Mouse (Mus musculus) olfactory bulb, adult 2 months (tissue): ENCODE data around the gene Cdk9. TPM values are rescaled to one million over a fixed set of nuclear protein-coding genes. Genes with fewer than 3 reads are reported as not detected.

Source experiments
- H3K27ac ChIP-seq: fragments of 200-500 bp; 2 replicates; pipeline ENCODE4 v1.5.1; 2012; ENCODE audit warnings: low read depth, low read length; ENCODE audit not compliant: insufficient read depth
- H3K4me1 ChIP-seq: fragments of 200-500 bp; 2 replicates; pipeline ENCODE4 v1.6.1; 2012; ENCODE audit warnings: low read length; ENCODE audit not compliant: control insufficient read depth, insufficient read depth
- H3K4me3 ChIP-seq: fragments of 200-500 bp; 2 replicates; pipeline ENCODE4 v1.5.1; 2012; ENCODE audit warnings: mild to moderate bottlenecking, low read depth, low read length, moderate library complexity; ENCODE audit not compliant: insufficient read depth
- CTCF ChIP-seq: fragments of 200-500 bp; IDR thresholded peaks from 2 replicates; pipeline ENCODE4 v1.5.1; 2012; ENCODE audit warnings: low read depth, mild to moderate bottlenecking, low read length, moderate library complexity; ENCODE audit not compliant: insufficient read depth
- POLR2A ChIP-seq: fragments of 200-500 bp; IDR thresholded peaks from 2 replicates; pipeline ENCODE4 v1.6.1; 2012; ENCODE audit warnings: mild to moderate bottlenecking, low read depth, low read length, moderate library complexity; ENCODE audit not compliant: insufficient read depth
- WGBS: fragments of 180-500 bp; shearing (Covaris S2); methylation state at CpG from one replicate; pipeline ENCODE4 v1.1.7; 2018; 5-methylcytosine and 5-hydroxymethylcytosine counted together
- polyA plus RNA-seq: library from polyadenylated mRNA; stranded (reverse); fragments of >200 nt; gene quantifications from 2 replicates; pipeline ENCODE4 v1.2.4, GENCODE M21; 2012; ENCODE audit warnings: low replicate concordance; ENCODE audit not compliant: missing spikeins, insufficient read depth, insufficient read length

Cdk9 gene
- polyA plus RNA-seq, 1 experiment = not detected

DNA sequence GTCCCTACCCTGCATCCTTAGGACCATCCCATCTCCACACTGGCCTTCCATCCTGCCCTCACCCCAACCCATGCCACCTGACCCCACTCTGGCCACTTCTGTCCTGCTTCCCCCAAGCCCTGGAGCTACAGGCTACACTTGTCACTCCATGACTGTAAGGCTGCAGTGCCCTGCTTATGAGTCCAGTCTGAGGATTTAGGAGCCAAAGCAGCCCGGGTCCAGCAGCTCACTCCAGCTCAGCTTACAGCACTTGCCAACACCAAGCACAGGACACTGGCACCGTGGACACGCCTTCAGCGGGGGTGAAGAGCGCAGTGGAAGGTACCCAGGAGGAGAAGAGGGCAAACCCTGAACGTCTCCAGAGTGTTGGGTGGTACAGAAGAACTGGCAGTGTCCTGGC lies 5.9 kb downstream of the Cdk9 start:
- no peak overlapping the region for H3K27ac ChIP-seq
- H3K4me3 ChIP-seq = no peak overlapping the region
- no peak for TF ChIP-seq POLR2A
- no peak for TF ChIP-seq CTCF
- 0 out of 2 replicates have a peak, but pooled peaks cover 4% of the 10 kb centered on the region for H3K4me1 ChIP-seq
- WGBS = 94% methylated on average over 6 of the region's 6 CpGs

DNA sequence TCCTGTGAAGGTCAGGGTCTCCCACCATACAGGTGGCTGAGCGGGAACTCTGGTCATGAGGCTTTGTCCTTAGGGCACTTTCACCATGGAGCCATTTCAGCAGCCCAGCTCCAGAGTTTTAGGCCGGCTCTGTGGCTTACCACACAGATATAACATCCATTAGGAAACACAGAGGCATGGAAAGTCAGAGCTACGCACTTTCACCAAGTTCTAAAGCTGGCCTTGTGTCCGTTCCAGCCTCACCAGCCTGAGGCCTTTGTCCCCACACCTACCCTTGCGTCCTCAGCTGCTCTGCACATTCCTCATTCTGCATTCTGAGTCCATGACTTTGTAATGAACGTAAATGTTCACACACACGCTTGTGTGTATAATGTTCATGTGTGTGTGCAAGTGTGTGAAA lies 7.9 kb downstream of the Cdk9 start:
- Histone ChIP-seq H3K4me1 (no peaks in the 10 kb centered on the region), H3K27ac (no peak overlapping the region), H3K4me3 (no peak overlapping the region)
- WGBS = 89% methylated on average over 7 of the region's 7 CpGs
- TF ChIP-seq CTCF = no peak
- no peak for TF ChIP-seq POLR2A

DNA sequence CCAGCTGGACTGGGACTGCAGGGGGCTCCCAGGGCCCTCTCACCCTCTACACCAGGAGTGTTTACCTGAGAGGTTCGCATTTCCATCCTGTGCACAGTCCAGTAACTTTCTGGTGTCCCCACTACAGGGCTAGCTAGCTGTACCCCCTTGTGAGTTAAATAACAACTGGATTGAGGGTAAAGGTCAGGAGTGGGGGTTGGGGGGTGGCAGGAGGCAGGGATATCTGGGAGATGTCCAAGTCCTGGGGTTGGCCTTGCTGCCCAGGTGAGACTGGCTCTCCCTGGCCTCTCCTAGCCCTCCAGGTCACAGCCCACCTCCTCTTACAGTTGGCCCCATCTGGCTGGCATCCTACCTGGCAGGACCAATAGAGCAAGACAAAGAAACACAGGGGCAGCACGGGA lies 8.9 kb downstream of the Cdk9 start, which contains the start of gene Fpgs:
TSS of gene Fpgs (minus strand) at position 125 of the 401 bp plus-strand sequence.
- TF ChIP-seq POLR2A = no peak
- no peak for TF ChIP-seq CTCF
- no peaks in the 10 kb centered on the region for H3K4me1 ChIP-seq
- 73% methylated on average over 2 of the region's 2 CpGs for WGBS

DNA sequence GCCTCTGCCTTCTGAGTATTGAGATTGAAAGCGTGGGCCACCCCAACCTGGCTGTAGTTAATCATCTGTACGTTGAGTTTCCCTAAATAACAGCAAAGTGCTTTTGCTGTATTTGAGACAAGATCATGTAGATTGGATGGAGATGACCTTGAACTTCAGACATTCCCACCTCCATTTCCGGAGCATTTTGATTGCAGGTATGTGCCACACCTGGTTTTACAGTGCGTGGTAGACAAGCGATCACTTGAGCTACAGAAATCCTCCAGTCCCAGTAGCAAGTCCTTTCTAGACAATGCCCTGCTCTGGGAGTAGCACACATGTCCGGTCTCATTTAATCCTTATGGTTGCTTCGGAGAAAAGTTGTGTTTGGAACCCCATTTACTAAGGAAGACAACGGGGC lies 9.8 kb downstream of the Cdk9 start:
- 94% methylated on average over 8 of the region's 8 CpGs for WGBS
- TF ChIP-seq POLR2A (no peak), CTCF (no peak)
- H3K4me1 ChIP-seq = no peaks in the 10 kb centered on the region
- H3K27ac ChIP-seq = no peak overlapping the region
- H3K4me3 ChIP-seq = no peak overlapping the region

More for the DNA sequence above, 8.9 kb downstream of the Cdk9 start, which contains the start of gene Fpgs:
- Histone ChIP-seq H3K4me3 (no peak within 1 kb of the TSS), H3K27ac (no peak within 1 kb of the TSS)

DNA sequence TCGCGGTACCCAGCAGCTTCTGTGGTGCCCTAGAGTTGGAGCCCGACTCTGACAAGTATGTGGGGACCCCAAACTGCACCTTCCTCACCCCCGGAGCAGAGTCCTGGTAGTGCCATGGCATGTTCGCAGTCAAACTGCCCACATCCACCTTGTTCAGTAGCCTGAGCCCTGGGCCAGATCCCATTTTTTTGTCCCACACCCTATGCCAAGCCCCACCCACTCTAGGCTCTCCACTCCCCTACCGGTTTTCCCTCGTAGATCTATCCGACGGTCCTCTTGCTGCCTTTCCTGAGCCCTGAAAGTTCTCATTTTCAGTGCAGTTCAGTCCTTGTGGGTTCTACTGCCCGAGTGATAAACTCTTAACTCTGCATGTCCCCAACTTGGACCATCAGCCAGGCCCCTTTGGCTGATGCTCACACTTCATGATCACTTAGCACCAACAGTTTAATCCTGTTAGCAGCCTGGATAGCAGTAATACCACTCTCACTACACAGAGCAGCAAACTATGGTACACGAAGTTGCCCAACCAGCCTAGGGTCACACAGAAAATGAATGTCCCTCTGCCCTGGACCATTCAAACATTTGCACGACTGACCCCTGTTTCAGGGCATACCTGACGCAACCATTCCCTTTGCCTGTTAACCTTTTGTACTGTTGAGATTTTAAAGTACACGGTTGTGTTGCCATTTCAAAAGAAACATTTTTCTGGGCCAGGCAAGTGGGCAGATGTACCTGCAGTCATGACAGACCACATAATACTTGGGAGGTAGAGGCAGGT lies 11.7 kb downstream of the Cdk9 start:
- no peak for TF ChIP-seq CTCF
- TF ChIP-seq POLR2A = no peak
- WGBS = 88% methylated on average over 14 of the region's 14 CpGs
- H3K4me1 ChIP-seq = no peaks in the 10 kb centered on the region
- H3K4me3 ChIP-seq = no peak overlapping the region
- no peak overlapping the region for H3K27ac ChIP-seq

DNA sequence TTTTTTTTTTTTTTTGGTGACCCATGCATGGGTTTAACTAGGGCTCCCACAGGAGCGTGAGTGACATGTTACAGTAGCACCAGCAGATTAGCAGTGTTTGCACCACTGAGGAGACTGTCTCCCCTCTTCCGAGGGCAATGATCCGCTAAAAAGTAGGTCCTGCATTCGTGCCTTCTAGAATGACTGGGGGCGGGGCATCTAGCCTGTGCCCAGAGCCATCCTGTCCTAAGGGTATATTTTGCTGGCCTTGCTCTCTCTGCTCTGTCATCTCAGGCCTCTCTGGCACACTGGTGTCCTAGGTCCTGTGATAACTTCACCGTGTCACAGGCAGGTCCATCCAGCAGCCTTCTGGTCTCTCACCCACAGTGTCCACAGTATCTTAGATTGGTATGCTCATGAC lies 13.2 kb downstream of the Cdk9 start:
- Histone ChIP-seq H3K4me1 (no peaks in the 10 kb centered on the region), H3K4me3 (no peak overlapping the region), H3K27ac (no peak overlapping the region)
- TF ChIP-seq CTCF (no peak), POLR2A (no peak)
- 90% methylated on average over 6 of the region's 6 CpGs for WGBS

DNA sequence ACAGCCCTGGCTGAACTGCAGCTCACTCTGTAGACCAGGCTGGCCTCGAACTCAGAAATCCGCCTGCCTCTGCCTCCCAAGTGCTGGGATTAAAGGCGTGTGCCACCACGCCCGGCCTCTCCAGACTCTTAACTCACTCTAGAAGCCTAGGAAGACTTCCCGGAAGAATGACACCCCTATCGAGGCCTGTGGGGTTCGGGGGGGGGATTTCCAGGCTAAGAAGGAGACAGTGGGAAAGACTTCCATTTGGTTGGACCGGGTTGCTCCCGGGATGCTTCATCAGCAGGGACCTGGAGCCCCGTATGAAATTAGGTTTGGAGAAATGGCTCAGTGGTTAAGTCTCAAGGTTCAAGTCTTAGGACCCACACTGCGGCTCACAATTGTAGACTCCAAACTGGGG lies 18.2 kb downstream of the Cdk9 start:
- WGBS = 81% methylated on average over 12 of the region's 12 CpGs
- no peak for TF ChIP-seq POLR2A
- no peak for TF ChIP-seq CTCF
- Histone ChIP-seq H3K4me3 (peak overlapping the region; percentile 54), H3K27ac (no peak overlapping the region), H3K4me1 (peaks cover 12% of the 10 kb centered on the region)

DNA sequence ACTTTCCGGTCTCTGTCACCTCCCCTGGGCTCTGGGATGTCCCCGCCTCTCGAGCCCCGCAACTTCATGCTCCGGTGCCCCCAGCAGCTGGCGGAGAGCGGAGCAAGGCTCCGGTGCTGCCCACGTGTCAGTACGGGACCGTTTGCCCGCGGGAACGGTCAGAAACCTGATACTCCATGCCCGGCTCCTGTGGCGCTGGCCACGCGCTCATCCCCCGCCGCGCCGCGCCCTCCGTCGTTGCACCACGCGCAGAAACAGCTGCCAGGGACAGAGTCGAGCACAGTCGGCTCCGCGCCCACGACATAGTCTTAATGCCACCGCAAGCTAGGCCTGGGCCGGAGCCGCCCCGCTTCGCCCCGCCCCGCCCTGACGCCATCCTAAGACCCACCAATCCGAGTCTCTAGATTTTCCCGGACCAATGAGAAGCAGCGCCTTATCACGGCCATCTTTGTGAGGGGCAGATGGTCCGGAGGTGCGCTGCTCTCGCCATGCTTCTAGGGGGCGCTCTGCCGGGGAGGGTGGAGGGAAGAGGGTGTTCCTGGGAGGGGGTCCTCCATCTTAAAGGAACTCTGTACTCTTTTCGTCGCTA lies 19.0 kb downstream of the Cdk9 start:
- under 1% methylated on average over 51 of the region's 51 CpGs for WGBS
- TF ChIP-seq POLR2A (peak; percentile 52), CTCF (peak; percentile 70)

DNA sequence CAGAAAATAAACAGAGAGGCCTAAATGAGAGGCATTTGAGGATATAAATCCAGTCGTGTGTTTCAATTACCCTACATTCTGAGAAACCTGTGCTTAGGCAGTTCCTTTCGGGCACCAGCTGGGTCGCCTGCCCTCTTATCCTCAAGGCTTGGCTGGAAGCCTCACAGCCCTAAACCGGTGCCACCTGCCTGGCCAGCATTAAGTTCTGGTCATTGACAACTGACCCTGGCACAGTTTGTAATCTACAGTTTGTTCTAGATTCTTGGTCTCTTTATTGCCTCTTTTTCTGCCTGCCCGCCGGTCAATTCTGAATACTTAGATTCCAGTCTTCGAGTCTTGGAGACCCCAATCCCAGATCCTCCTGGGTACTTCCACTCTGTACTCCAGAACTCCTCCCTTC lies 19.6 kb downstream of the Cdk9 start:
- H3K4me3 ChIP-seq = peak overlapping the region; percentile 82
- no peak overlapping the region for H3K27ac ChIP-seq
- 12% methylated on average over 7 of the region's 7 CpGs for WGBS
- peaks cover 12% of the 10 kb centered on the region for H3K4me1 ChIP-seq
- TF ChIP-seq CTCF = no peak
- TF ChIP-seq POLR2A = no peak

More for the DNA sequence above, 19.0 kb downstream of the Cdk9 start:
- Histone ChIP-seq H3K27ac (peak overlapping the region; percentile 71; the same call in 1 of the 2 replicates), H3K4me3 (peak overlapping the region; percentile 82), H3K4me1 (peaks cover 12% of the 10 kb centered on the region)

DNA sequence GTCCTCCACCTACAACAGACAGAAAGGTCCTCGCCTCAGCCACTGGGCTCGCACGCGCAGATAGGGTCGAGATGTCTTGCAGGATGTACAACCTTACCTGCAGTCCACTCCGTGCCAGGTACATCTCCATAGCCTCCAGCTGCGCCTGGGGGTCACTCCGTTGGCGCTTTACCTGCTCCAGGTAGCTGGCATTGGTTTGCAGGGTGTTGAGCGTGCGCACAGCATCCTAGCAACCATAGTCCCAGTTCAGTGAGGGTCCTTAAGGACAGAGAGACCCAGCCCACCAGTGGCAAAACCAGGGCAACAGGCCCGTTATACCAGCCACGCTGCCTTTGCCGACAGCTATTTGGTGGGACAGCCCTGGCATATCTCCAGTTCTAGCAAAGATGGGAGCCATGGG lies 20.4 kb downstream of the Cdk9 start:
- no peak overlapping the region for H3K4me3 ChIP-seq
- 93% methylated on average over 14 of the region's 14 CpGs for whole genome bisulfite sequencing
- peaks cover 12% of the 10 kb centered on the region for H3K4me1 ChIP-seq
- no peak for TF ChIP-seq POLR2A
- no peak for TF ChIP-seq CTCF
- no peak overlapping the region for H3K27ac ChIP-seq
